Mouse (Mus musculus): ENCODE data around the gene Gm45213.

Gm45213 gene

GRCm38 (mm10) chr7:66106581-66107056 is 63.2 kb downstream of the Gm45213 start:
- no peak for DNase-seq (ENCODE audit: low read depth, low spot score)

GRCm38 (mm10) chr7:66107206-66107605 is 63.8 kb downstream of the Gm45213 start:
- DNase-seq (ENCODE audit: low read depth, low spot score), result no peak

- no peak for DNase-seq (ENCODE audit: low read depth, low spot score)
These were observed 64.5 kb downstream of the Gm45213 start for GRCm38 (mm10) chr7:66107930-66108329.

GRCm38 (mm10) chr7:66108961-66109854 is 65.8 kb downstream of the Gm45213 start, which contains the start of gene Chsy1:
Gene Chsy1, plus strand, starts transcription at chr7:66109515.
- peak; percentile 96 for DNase-seq (ENCODE audit: low read depth, low spot score)

GRCm38 (mm10) chr7:66109855-66110635 is 66.6 kb downstream of the Gm45213 start:
- DNase-seq (ENCODE audit: low read depth, low spot score), result peak; percentile 49

GRCm38 (mm10) chr7:66110636-66111112 is 67.3 kb downstream of the Gm45213 start:
- DNase-seq (ENCODE audit: low read depth, low spot score), result no peak

- no peak for DNase-seq (ENCODE audit: low read depth, low spot score)
These were observed 67.8 kb downstream of the Gm45213 start for GRCm38 (mm10) chr7:66111211-66111610.

Data from mesoderm, embryonic 11.5 days (tissue).